8 mouse cellular contexts compared by ENCODE assay signal in the genomic region with DNA sequence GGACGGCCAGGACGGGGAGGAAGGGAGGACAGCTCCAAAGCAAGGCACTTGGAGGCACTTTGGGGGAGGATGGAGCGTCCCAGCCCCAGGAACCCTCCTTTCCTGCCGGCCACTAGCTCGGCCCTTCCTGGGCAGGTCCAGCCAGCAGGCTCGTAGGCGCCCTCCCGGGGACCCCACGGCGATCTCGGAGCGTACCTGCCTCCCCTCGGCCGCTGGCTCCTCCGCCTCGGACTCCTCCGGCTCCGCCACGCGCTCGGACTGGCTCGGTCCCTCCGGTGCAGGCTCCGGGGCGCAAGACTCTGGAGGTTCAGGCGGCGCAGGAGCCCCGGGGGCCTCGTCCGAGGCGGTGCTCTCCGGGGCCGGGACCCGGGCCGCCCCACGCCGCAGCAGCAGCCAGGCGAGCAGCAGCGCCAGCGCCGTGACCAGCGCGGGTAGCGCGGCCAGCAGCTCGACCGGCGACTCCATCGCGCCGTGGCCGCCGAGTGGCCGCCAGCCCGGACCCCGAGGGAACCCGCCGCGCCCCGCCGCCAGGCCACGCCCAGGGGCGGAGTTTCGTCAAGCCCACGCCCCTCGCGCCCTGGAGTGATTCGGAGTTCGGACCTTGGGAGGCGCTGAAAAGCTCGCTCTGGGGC. TPM values are rescaled to one million over a fixed set of nuclear protein-coding genes. Genes with fewer than 3 reads are reported as not detected.
DNase-seq lines count a peak whose midpoint lies in the region; ATAC-seq lines count a peak whose summit lies in the region.

A gene (minus strand): TSS at position 513 of the 632 bp plus-strand sequence.

- WGBS in embryonic facial prominence, embryonic 12.5 days = 1% methylated on average over 67 of the region's 71 CpGs
- WGBS in heart, embryonic 12.5 days = under 1% methylated on average over 71 of the region's 71 CpGs
- WGBS in kidney, embryonic 16.5 days = under 1% methylated on average over 68 of the region's 71 CpGs
- 2% methylated on average over 62 of the region's 71 CpGs for WGBS in liver, embryonic 16.5 days (ENCODE audit: insufficient replicate concordance)
- under 1% methylated on average over 58 of the region's 71 CpGs for WGBS in neural tube, embryonic 13.5 days

- peak within 1 kb of the TSS; percentile 79 for H3K4me3 ChIP-seq in embryonic facial prominence, embryonic 12.5 days
- H3K4me3 ChIP-seq in heart, embryonic 12.5 days = peak within 1 kb of the TSS; percentile 75
- H3K4me3 ChIP-seq in kidney, embryonic 16.5 days (ENCODE audit: low read length) = peak within 1 kb of the TSS; percentile 76
- H3K4me3 ChIP-seq in liver, embryonic 16.5 days (ENCODE audit: low read depth, low read length) = peak within 1 kb of the TSS; percentile 58
- H3K4me3 ChIP-seq in neural tube, embryonic 13.5 days = peak within 1 kb of the TSS; percentile 77

- 0 out of 2 replicates have a peak, but pooled peaks cover 7% of the 10 kb centered on the region for H3K36me3 ChIP-seq in embryonic facial prominence, embryonic 12.5 days
- H3K36me3 ChIP-seq in heart, embryonic 12.5 days = peaks cover 10% of the 10 kb centered on the region; the same call in 1 of the 2 replicates
- H3K36me3 ChIP-seq in kidney, embryonic 16.5 days (ENCODE audit: insufficient read depth, low read length) = peaks cover 8% of the 10 kb centered on the region; the same call in 1 of the 2 replicates
- no peaks in the 10 kb centered on the region for H3K36me3 ChIP-seq in liver, embryonic 16.5 days (ENCODE audit: control insufficient read depth, insufficient read depth)
- peaks cover 7% of the 10 kb centered on the region for H3K36me3 ChIP-seq in neural tube, embryonic 13.5 days

- peak; percentile 72 for DNase-seq in 3T3-L1 (ENCODE audit: low read depth, low spot score)
- peak; percentile 94 for DNase-seq in adrenal gland, postnatal 10 days
- DNase-seq in thymus, postnatal 36 days = peak; percentile 58 to 61

- H3K9ac ChIP-seq in embryonic facial prominence, embryonic 12.5 days = peak within 1 kb of the TSS; percentile 68
- peak within 1 kb of the TSS; percentile 90 for H3K9ac ChIP-seq in heart, embryonic 12.5 days
- peak within 1 kb of the TSS; percentile 93 for H3K9ac ChIP-seq in kidney, embryonic 16.5 days (replicated peaks; ENCODE audit: low read length)
- H3K9ac ChIP-seq in liver, embryonic 16.5 days (ENCODE audit: low read depth, low read length) = peak within 1 kb of the TSS; percentile 48
- peak within 1 kb of the TSS; percentile 96 for H3K9ac ChIP-seq in neural tube, embryonic 13.5 days

- peaks cover 27% of the 10 kb centered on the region for H3K4me1 ChIP-seq in embryonic facial prominence, embryonic 12.5 days
- H3K4me1 ChIP-seq in heart, embryonic 12.5 days (replicated peaks) = peaks cover 41% of the 10 kb centered on the region
- H3K4me1 ChIP-seq in kidney, embryonic 16.5 days (ENCODE audit: insufficient read depth, low read length) = peaks cover 35% of the 10 kb centered on the region
- peaks cover 4% of the 10 kb centered on the region for H3K4me1 ChIP-seq in liver, embryonic 16.5 days (ENCODE audit: control insufficient read depth, low read depth, low read length)
- peaks cover 47% of the 10 kb centered on the region for H3K4me1 ChIP-seq in neural tube, embryonic 13.5 days (replicated peaks)

- H3K9me3 ChIP-seq in embryonic facial prominence, embryonic 12.5 days = no peaks in the 10 kb centered on the region
- no peaks in the 10 kb centered on the region for H3K9me3 ChIP-seq in heart, embryonic 12.5 days (replicated peaks)
- no peaks in the 10 kb centered on the region for H3K9me3 ChIP-seq in kidney, embryonic 16.5 days (ENCODE audit: low read length)
- no peaks in the 10 kb centered on the region for H3K9me3 ChIP-seq in liver, embryonic 16.5 days (replicated peaks; ENCODE audit: control insufficient read depth, low read length)
- H3K9me3 ChIP-seq in neural tube, embryonic 13.5 days = no peaks in the 10 kb centered on the region

- no peaks in the 10 kb centered on the region for H3K27me3 ChIP-seq in embryonic facial prominence, embryonic 12.5 days
- no peaks in the 10 kb centered on the region for H3K27me3 ChIP-seq in heart, embryonic 12.5 days (replicated peaks)
- H3K27me3 ChIP-seq in kidney, embryonic 16.5 days (ENCODE audit: insufficient read depth, low read length) = no peaks in the 10 kb centered on the region
- H3K27me3 ChIP-seq in liver, embryonic 16.5 days (ENCODE audit: control insufficient read depth, insufficient read depth, low read depth, low read length) = peaks cover 19% of the 10 kb centered on the region
- H3K27me3 ChIP-seq in neural tube, embryonic 13.5 days = no peaks in the 10 kb centered on the region

- H3K4me2 ChIP-seq in embryonic facial prominence, embryonic 12.5 days (replicated peaks) = peak within 1 kb of the TSS; percentile 88
- peak within 1 kb of the TSS; percentile 95 for H3K4me2 ChIP-seq in heart, embryonic 12.5 days
- H3K4me2 ChIP-seq in kidney, embryonic 16.5 days (replicated peaks; ENCODE audit: low read depth, low read length) = peak within 1 kb of the TSS; percentile 94
- peak within 1 kb of the TSS; percentile 75 for H3K4me2 ChIP-seq in liver, embryonic 16.5 days (ENCODE audit: low read depth, low read length)
- peak within 1 kb of the TSS; percentile 81 for H3K4me2 ChIP-seq in neural tube, embryonic 13.5 days

- peak; percentile 7; the same call in 1 of the 2 replicates for ATAC-seq in embryonic facial prominence, embryonic 12.5 days (ENCODE audit: insufficient number of reproducible peaks, insufficient read depth, low FRiP score, low TSS enrichment)
- ATAC-seq in heart, embryonic 12.5 days (ENCODE audit: insufficient number of reproducible peaks, low FRiP score) = peak; percentile 80
- ATAC-seq in kidney, embryonic 16.5 days (ENCODE audit: low FRiP score, low TSS enrichment) = peak; percentile 58
- peak; percentile 59 for ATAC-seq in liver, embryonic 16.5 days (ENCODE audit: low read depth)
- ATAC-seq in neural tube, embryonic 13.5 days (ENCODE audit: low read depth) = peak; percentile 48; the same call in 1 of the 2 replicates

- peak within 1 kb of the TSS; percentile 65; the same call in 1 of the 2 replicates for H3K27ac ChIP-seq in embryonic facial prominence, embryonic 12.5 days
- H3K27ac ChIP-seq in heart, embryonic 12.5 days (ENCODE audit: poor library complexity, severe bottlenecking) = peak within 1 kb of the TSS; percentile 63; the same call in 1 of the 2 replicates
- peak within 1 kb of the TSS; percentile 63; the same call in 1 of the 2 replicates for H3K27ac ChIP-seq in kidney, embryonic 16.5 days (ENCODE audit: low read length)
- no peak within 1 kb of the TSS for H3K27ac ChIP-seq in liver, embryonic 16.5 days (ENCODE audit: low read length)
- H3K27ac ChIP-seq in neural tube, embryonic 13.5 days (replicated peaks) = peak within 1 kb of the TSS; percentile 91

RNA-seq across cellular contexts. Expression of the gene that starts here (rescaled TPM):
- total RNA-seq in adrenal gland, postnatal 10 days (2021) = 10 to 100 TPM; 33.7 to 40.0 TPM
- polyA plus RNA-seq in embryonic facial prominence, embryonic 12.5 days (2016; fragmentation: Nextera tagmentation; extraction: Ambion mirVana) = 31.7 and 34.1 TPM in 2 replicates
- 24.7 and 27.0 TPM in 2 replicates for polyA plus RNA-seq in heart, embryonic 12.5 days (2016; fragmentation: Nextera tagmentation; extraction: Ambion mirVana)
- polyA plus RNA-seq in kidney, embryonic 16.5 days (2015; fragmentation: Nextera tagmentation; extraction: Ambion mirVana) = 15.6 and 17.0 TPM in 2 replicates
- polyA plus RNA-seq in liver, embryonic 16.5 days (2015; fragmentation: Nextera tagmentation; extraction: Ambion mirVana) = 0.79 and 1.4 TPM in 2 replicates
- polyA plus RNA-seq in neural tube, embryonic 13.5 days (2015; fragmentation: Nextera tagmentation; extraction: Ambion mirVana) = 59.4 and 62.0 TPM in 2 replicates

Comparison
In these comparisons a context has a peak if more than half of its experiments do, and no peak if none do; other contexts are left out.
1. ATAC-seq: peak in every context shown above with its lines; median percentile 80 in heart, embryonic 12.5 days; 59 in liver, embryonic 16.5 days; 58 in kidney, embryonic 16.5 days; 48 in neural tube, embryonic 13.5 days; 7 in embryonic facial prominence, embryonic 12.5 days.